Mouse (Mus musculus) testis, adult 2 months (tissue): ENCODE measurements around the gene Lgr6.

ENCODE experiments used
- CTCF ChIP-seq: fragments of 200-500 bp; IDR thresholded peaks from 2 replicates; pipeline ENCODE4 v1.5.1; 2012; ENCODE audit warnings: low read depth, mild to moderate bottlenecking, inconsistent platforms, low read length, moderate library complexity; ENCODE audit not compliant: control insufficient read depth, insufficient read depth, insufficient replicate concordance
- POLR2A ChIP-seq: fragments of 200-500 bp; IDR thresholded peaks from 2 replicates; pipeline ENCODE4 v1.6.1; 2012; ENCODE audit warnings: low read depth, mild to moderate bottlenecking, inconsistent platforms, low read length, moderate library complexity; ENCODE audit not compliant: control insufficient read depth

DNA sequence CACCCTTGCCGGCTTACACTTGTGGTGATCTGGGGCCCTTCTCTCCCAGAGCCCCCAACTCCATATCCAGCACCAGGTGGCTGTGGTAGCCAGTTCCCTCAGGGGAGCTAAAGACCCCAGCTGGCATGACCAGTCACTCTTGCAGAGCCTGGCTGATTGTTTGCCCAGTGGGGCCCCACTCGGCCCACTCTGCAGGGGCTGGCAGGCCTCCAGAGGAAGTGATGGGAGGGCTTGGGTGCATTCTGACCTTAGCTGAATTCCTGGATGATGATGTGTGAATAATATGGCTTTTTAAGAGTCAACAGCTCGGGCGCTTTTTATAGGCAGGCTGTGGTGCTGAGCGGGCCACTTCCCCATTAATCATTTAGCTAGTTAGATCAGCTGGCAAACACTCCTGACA is 84.1 kb downstream of the Lgr6 start:
- TF ChIP-seq CTCF, result no peak
- no peak for TF ChIP-seq POLR2A
